Mouse (Mus musculus) lung, embryonic 15.5 days (tissue): Measurements from ENCODE around the gene Rab44. TPM values are rescaled to one million over a fixed set of nuclear protein-coding genes. Genes with fewer than 3 reads are reported as not detected.
A peak's percentile ranks its signal among the peaks of the same experiment; 100 is the strongest.

Experiments
- ATAC-seq: fragments of 200-750 bp; cut with Nextera tagmentation; 2 replicates; pipeline ENCODE4 v1.8.0; 2017; ENCODE audit warnings: moderate number of reproducible peaks, borderline replicate concordance; ENCODE audit not compliant: low FRiP score, low TSS enrichment; ENCODE audit errors: extremely low read depth
- H3K27ac ChIP-seq: fragments of 300-500 bp; sonication (generic); 2 replicates; pipeline ENCODE4 v1.5.1; 2015; ENCODE audit warnings: moderate library complexity, mild to moderate bottlenecking, inconsistent platforms
- H3K27me3 ChIP-seq: fragments of 300-500 bp; sonication (generic); 2 replicates; pipeline ENCODE4 v1.6.1; 2015; ENCODE audit warnings: inconsistent platforms
- H3K36me3 ChIP-seq: fragments of 300-500 bp; sonication (generic); 2 replicates; pipeline ENCODE4 v1.6.1; 2015; ENCODE audit warnings: inconsistent platforms
- H3K4me1 ChIP-seq: fragments of 300-500 bp; sonication (generic); 2 replicates; pipeline ENCODE4 v1.6.1; 2015; ENCODE audit warnings: inconsistent platforms
- H3K4me2 ChIP-seq: fragments of 300-500 bp; sonication (generic); 2 replicates; pipeline ENCODE4 v1.6.1; 2015; ENCODE audit warnings: inconsistent platforms, mild to moderate bottlenecking, moderate library complexity
- H3K4me3 ChIP-seq: fragments of 300-500 bp; sonication (generic); 2 replicates; pipeline ENCODE4 v1.5.1; 2015; ENCODE audit warnings: mild to moderate bottlenecking, inconsistent platforms
- H3K9ac ChIP-seq: fragments of 300-500 bp; sonication (generic); 2 replicates; pipeline ENCODE4 v1.6.1; 2015; ENCODE audit warnings: inconsistent platforms
- H3K9me3 ChIP-seq: fragments of 300-500 bp; sonication (generic); 2 replicates; pipeline ENCODE4 v1.6.1; 2016; ENCODE audit warnings: inconsistent platforms
- WGBS: fragments of 180-500 bp; shearing (Covaris S2); methylation state at CpG from one replicate; pipeline ENCODE4 v1.1.7; 2015; 5-methylcytosine and 5-hydroxymethylcytosine counted together
- polyA plus RNA-seq: library from polyadenylated mRNA; unstranded; fragments of >200 nt; fragmentation: Nextera tagmentation; extraction: Ambion mirVana; gene quantifications from 2 replicates; pipeline ENCODE4 v1.2.1, GENCODE M21; 2015

Gene Rab44
- polyA plus RNA-seq, 1 experiment from 2014 or later = 1.4 TPM

- no peaks in the 10 kb centered on the region for H3K36me3 ChIP-seq
- no peak overlapping the region for H3K9ac ChIP-seq
- H3K27ac ChIP-seq = no peak overlapping the region
- peak overlapping the region; percentile 33 for H3K4me2 ChIP-seq
- H3K27me3 ChIP-seq = 0 out of 2 replicates have a peak, but pooled peaks cover 6% of the 10 kb centered on the region
- no peak for ATAC-seq
- WGBS = 11% methylated on average over 11 of the region's 12 CpGs
- H3K4me3 ChIP-seq = no peak overlapping the region
- H3K4me1 ChIP-seq = peaks cover 33% of the 10 kb centered on the region
- H3K9me3 ChIP-seq = no peaks in the 10 kb centered on the region
Measured at GRCm38 (mm10) chr17:29188989-29189388, 75.0 kb downstream of the Rab44 start.

- WGBS = 45% methylated on average over 4 of the region's 4 CpGs
- Histone ChIP-seq H3K4me2 (no peak overlapping the region), H3K27me3 (no peaks in the 10 kb centered on the region), H3K9ac (no peak overlapping the region), H3K36me3 (no peaks in the 10 kb centered on the region), H3K4me3 (no peak overlapping the region), H3K4me1 (peaks cover 11% of the 10 kb centered on the region; the same call in 1 of the 2 replicates), H3K27ac (no peak overlapping the region), H3K9me3 (no peaks in the 10 kb centered on the region)
- ATAC-seq = no peak
Measured at GRCm38 (mm10) chr17:29195579-29195978, 81.6 kb downstream of the Rab44 start.

Other genes with a start within 250 kb of the Rab44 start
- gene 4930539E08Rik, start 198.8 kb upstream of the Rab44 start, polyA plus RNA-seq = 0.05 and 0.12 TPM in 2 replicates
- 0.15 TPM in 1 of 2 replicates, not detected in the other for gene Pxt1, start 170.3 kb upstream of the Rab44 start, polyA plus RNA-seq
- gene Kctd20, start 162.2 kb upstream of the Rab44 start, polyA plus RNA-seq = 83.4 and 85.2 TPM in 2 replicates
- gene Stk38, start 106.2 kb upstream of the Rab44 start, polyA plus RNA-seq = 96.6 and 105 TPM in 2 replicates
- gene Srsf3, start 81.5 kb upstream of the Rab44 start, polyA plus RNA-seq = 633 and 642 TPM in 2 replicates
- 28.3 and 30.1 TPM in 2 replicates for gene Cdkn1a, start 23.2 kb upstream of the Rab44 start, polyA plus RNA-seq
- 3.9 and 5.1 TPM in 2 replicates for gene Cpne5, start 124.0 kb downstream of the Rab44 start, polyA plus RNA-seq
- gene Ppil1, start 150.0 kb downstream of the Rab44 start, polyA plus RNA-seq = 169 and 174 TPM in 2 replicates
- gene BC004004, start 154.6 kb downstream of the Rab44 start, polyA plus RNA-seq = 79.2 and 83.2 TPM in 2 replicates
- 1.9 and 2.4 TPM in 2 replicates for gene Pi16, start 203.5 kb downstream of the Rab44 start, polyA plus RNA-seq
- 341 and 343 TPM in 2 replicates for gene Mtch1, start 233.8 kb downstream of the Rab44 start, polyA plus RNA-seq
- 19.1 and 21.7 TPM in 2 replicates for gene Fgd2, start 246.8 kb downstream of the Rab44 start, polyA plus RNA-seq